Mouse (Mus musculus) limb, embryonic 10.5 days (tissue): ENCODE results near the gene Ralgps2. TPM values are rescaled to one million over a fixed set of nuclear protein-coding genes. Genes with fewer than 3 reads are reported as not detected.
A peak's percentile ranks its signal among the peaks of the same experiment; 100 is the strongest.

ENCODE experiments used
- DNase-seq: peaks from one replicate; pipeline ENCODE4 v3.0.0-alpha.2; 2017; ENCODE audit warnings: low spot score
- H3K27ac ChIP-seq: fragments of 300-500 bp; sonication (generic); 2 replicates; pipeline ENCODE4 v1.5.1; 2016; ENCODE audit warnings: mild to moderate bottlenecking
- H3K27me3 ChIP-seq: fragments of 300-500 bp; sonication (generic); 2 replicates; pipeline ENCODE4 v1.6.1; 2016; ENCODE audit warnings: low read depth, mild to moderate bottlenecking; ENCODE audit not compliant: poor library complexity, severe bottlenecking
- H3K36me3 ChIP-seq: fragments of 300-500 bp; sonication (generic); 2 replicates; pipeline ENCODE4 v1.6.1; 2016; ENCODE audit warnings: mild to moderate bottlenecking, moderate library complexity
- H3K4me1 ChIP-seq: fragments of 300-500 bp; sonication (generic); 2 replicates; pipeline ENCODE4 v1.6.1; 2016
- H3K4me3 ChIP-seq: fragments of 300-500 bp; sonication (generic); 2 replicates; pipeline ENCODE4 v1.5.1; 2016; ENCODE audit warnings: mild to moderate bottlenecking, moderate library complexity
- H3K9me3 ChIP-seq: fragments of 300-500 bp; sonication (generic); replicated peaks from 2 replicates; pipeline ENCODE4 v1.6.1; 2016; ENCODE audit warnings: mild to moderate bottlenecking
- WGBS: fragments of 180-500 bp; shearing (Covaris S2); methylation state at CpG from one replicate; pipeline ENCODE4 v1.1.7; 2016; 5-methylcytosine and 5-hydroxymethylcytosine counted together
- polyA plus RNA-seq: library from polyadenylated mRNA; unstranded; fragments of >200 nt; fragmentation: Nextera tagmentation; extraction: Ambion mirVana; gene quantifications from 2 replicates; pipeline ENCODE4 v1.2.1, GENCODE M21; 2016

Ralgps2 gene
- polyA plus RNA-seq, 1 experiment from 2014 or later: 104 TPM

- no peak for DNase-seq
- H3K4me1 ChIP-seq: peaks cover 15% of the 10 kb centered on the region
- H3K27me3 ChIP-seq: no peaks in the 10 kb centered on the region
- no peak overlapping the region for H3K4me3 ChIP-seq
- no peak overlapping the region for H3K27ac ChIP-seq
- WGBS: 43% methylated on average over 6 of the region's 6 CpGs
- no peaks in the 10 kb centered on the region for H3K36me3 ChIP-seq
- H3K9me3 ChIP-seq: no peaks in the 10 kb centered on the region
Measured at GRCm38 (mm10) chr1:156970641-156971040, 31.2 kb upstream of the Ralgps2 start.

- no peaks in the 10 kb centered on the region for H3K27me3 ChIP-seq
- H3K4me3 ChIP-seq: no peak overlapping the region
- H3K9me3 ChIP-seq: no peaks in the 10 kb centered on the region
- 78% methylated on average over 7 of the region's 7 CpGs for WGBS
- no peak overlapping the region for H3K27ac ChIP-seq
- peaks cover 36% of the 10 kb centered on the region for H3K4me1 ChIP-seq
- DNase-seq: no peak
- no peaks in the 10 kb centered on the region for H3K36me3 ChIP-seq
Measured at GRCm38 (mm10) chr1:156968107-156968506, 28.7 kb upstream of the Ralgps2 start.

GRCm38 (mm10) chr1:156964586-156964932, 25.1 kb upstream of the Ralgps2 start:
- Histone ChIP-seq H3K27me3 (no peaks in the 10 kb centered on the region), H3K36me3 (no peaks in the 10 kb centered on the region), H3K27ac (no peak overlapping the region), H3K4me3 (no peak overlapping the region), H3K9me3 (no peaks in the 10 kb centered on the region), H3K4me1 (peaks cover 31% of the 10 kb centered on the region)
- 57% methylated on average over 4 of the region's 4 CpGs for WGBS
- DNase-seq: no peak

GRCm38 (mm10) chr1:156963871-156964585, 24.6 kb upstream of the Ralgps2 start:
- Histone ChIP-seq H3K4me3 (no peak overlapping the region), H3K36me3 (no peaks in the 10 kb centered on the region), H3K27me3 (no peaks in the 10 kb centered on the region), H3K9me3 (no peaks in the 10 kb centered on the region), H3K4me1 (peaks cover 34% of the 10 kb centered on the region), H3K27ac (0 out of 2 replicates have a peak overlapping the region, but pooled peaks have one; percentile 25)
- WGBS: 21% methylated on average over 7 of the region's 7 CpGs
- DNase-seq: no peak

GRCm38 (mm10) chr1:156961481-156962265, 22.2 kb upstream of the Ralgps2 start:
- WGBS: 38% methylated on average over 8 of the region's 8 CpGs
- no peak overlapping the region for H3K4me3 ChIP-seq
- no peaks in the 10 kb centered on the region for H3K36me3 ChIP-seq
- peaks cover 36% of the 10 kb centered on the region for H3K4me1 ChIP-seq
- no peaks in the 10 kb centered on the region for H3K27me3 ChIP-seq
- peak overlapping the region; percentile 53; the same call in 1 of the 2 replicates for H3K27ac ChIP-seq
- H3K9me3 ChIP-seq: no peaks in the 10 kb centered on the region
- no peak for DNase-seq

GRCm38 (mm10) chr1:156959004-156959403, 19.6 kb upstream of the Ralgps2 start:
- Histone ChIP-seq H3K27me3 (no peaks in the 10 kb centered on the region), H3K27ac (no peak overlapping the region), H3K4me1 (peaks cover 26% of the 10 kb centered on the region), H3K9me3 (no peaks in the 10 kb centered on the region), H3K36me3 (no peaks in the 10 kb centered on the region), H3K4me3 (no peak overlapping the region)
- no peak for DNase-seq
- 82% methylated on average over 5 of the region's 5 CpGs for WGBS

- Histone ChIP-seq H3K36me3 (no peaks in the 10 kb centered on the region), H3K4me1 (peaks cover 21% of the 10 kb centered on the region), H3K27ac (no peak overlapping the region), H3K27me3 (no peaks in the 10 kb centered on the region), H3K4me3 (no peak overlapping the region), H3K9me3 (no peaks in the 10 kb centered on the region)
- 90% methylated on average over 3 of the region's 3 CpGs for WGBS
- no peak for DNase-seq
Measured at GRCm38 (mm10) chr1:156957360-156957759, 17.9 kb upstream of the Ralgps2 start.

GRCm38 (mm10) chr1:156955926-156956760, 16.7 kb upstream of the Ralgps2 start:
- DNase-seq: peak; percentile 27
- H3K36me3 ChIP-seq: no peaks in the 10 kb centered on the region
- H3K4me1 ChIP-seq: peaks cover 14% of the 10 kb centered on the region
- no peaks in the 10 kb centered on the region for H3K9me3 ChIP-seq
- WGBS: 64% methylated on average over 17 of the region's 17 CpGs
- no peak overlapping the region for H3K4me3 ChIP-seq
- no peak overlapping the region for H3K27ac ChIP-seq
- H3K27me3 ChIP-seq: no peaks in the 10 kb centered on the region

- 97% methylated on average over 12 of the region's 12 CpGs for WGBS
- Histone ChIP-seq H3K9me3 (no peaks in the 10 kb centered on the region), H3K36me3 (no peaks in the 10 kb centered on the region), H3K4me3 (no peak overlapping the region), H3K27me3 (no peaks in the 10 kb centered on the region), H3K4me1 (peaks cover 12% of the 10 kb centered on the region; the same call in 1 of the 2 replicates), H3K27ac (no peak overlapping the region)
- DNase-seq: no peak
Measured at GRCm38 (mm10) chr1:156954216-156954615, 14.8 kb upstream of the Ralgps2 start.

- WGBS: 58% methylated on average over 5 of the region's 5 CpGs
- H3K4me3 ChIP-seq: no peak overlapping the region
- no peaks in the 10 kb centered on the region for H3K27me3 ChIP-seq
- no peaks in the 10 kb centered on the region; the same call in 1 of the 2 replicates for H3K9me3 ChIP-seq
- no peaks in the 10 kb centered on the region for H3K36me3 ChIP-seq
- no peaks in the 10 kb centered on the region for H3K4me1 ChIP-seq
- no peak overlapping the region for H3K27ac ChIP-seq
- no peak for DNase-seq
Measured at GRCm38 (mm10) chr1:156950354-156950753, 10.9 kb upstream of the Ralgps2 start.

- H3K27me3 ChIP-seq: no peaks in the 10 kb centered on the region
- no peak for DNase-seq
- H3K4me1 ChIP-seq: peaks cover 33% of the 10 kb centered on the region
- H3K9me3 ChIP-seq: no peaks in the 10 kb centered on the region
- 35% methylated on average over 7 of the region's 7 CpGs for WGBS
- peak overlapping the region; percentile 97 for H3K4me3 ChIP-seq
- no peak overlapping the region for H3K27ac ChIP-seq
- no peaks in the 10 kb centered on the region for H3K36me3 ChIP-seq
Measured at GRCm38 (mm10) chr1:156940584-156940983, 1.2 kb upstream of the Ralgps2 start.

- WGBS: 3% methylated on average over 8 of the region's 8 CpGs
- Histone ChIP-seq H3K36me3 (peaks cover 3% of the 10 kb centered on the region; the same call in 1 of the 2 replicates), H3K4me3 (peak overlapping the region; percentile 97), H3K27me3 (no peaks in the 10 kb centered on the region), H3K4me1 (peaks cover 33% of the 10 kb centered on the region), H3K27ac (peak overlapping the region; percentile 99), H3K9me3 (no peaks in the 10 kb centered on the region)
- DNase-seq: no peak
Measured at GRCm38 (mm10) chr1:156940142-156940522, 706 bp upstream of the Ralgps2 start.
